Mouse (Mus musculus): ENCODE measurements around the gene Yars.
A peak's percentile ranks its signal among the peaks of the same experiment; 100 is the strongest.

The Yars gene

DNA sequence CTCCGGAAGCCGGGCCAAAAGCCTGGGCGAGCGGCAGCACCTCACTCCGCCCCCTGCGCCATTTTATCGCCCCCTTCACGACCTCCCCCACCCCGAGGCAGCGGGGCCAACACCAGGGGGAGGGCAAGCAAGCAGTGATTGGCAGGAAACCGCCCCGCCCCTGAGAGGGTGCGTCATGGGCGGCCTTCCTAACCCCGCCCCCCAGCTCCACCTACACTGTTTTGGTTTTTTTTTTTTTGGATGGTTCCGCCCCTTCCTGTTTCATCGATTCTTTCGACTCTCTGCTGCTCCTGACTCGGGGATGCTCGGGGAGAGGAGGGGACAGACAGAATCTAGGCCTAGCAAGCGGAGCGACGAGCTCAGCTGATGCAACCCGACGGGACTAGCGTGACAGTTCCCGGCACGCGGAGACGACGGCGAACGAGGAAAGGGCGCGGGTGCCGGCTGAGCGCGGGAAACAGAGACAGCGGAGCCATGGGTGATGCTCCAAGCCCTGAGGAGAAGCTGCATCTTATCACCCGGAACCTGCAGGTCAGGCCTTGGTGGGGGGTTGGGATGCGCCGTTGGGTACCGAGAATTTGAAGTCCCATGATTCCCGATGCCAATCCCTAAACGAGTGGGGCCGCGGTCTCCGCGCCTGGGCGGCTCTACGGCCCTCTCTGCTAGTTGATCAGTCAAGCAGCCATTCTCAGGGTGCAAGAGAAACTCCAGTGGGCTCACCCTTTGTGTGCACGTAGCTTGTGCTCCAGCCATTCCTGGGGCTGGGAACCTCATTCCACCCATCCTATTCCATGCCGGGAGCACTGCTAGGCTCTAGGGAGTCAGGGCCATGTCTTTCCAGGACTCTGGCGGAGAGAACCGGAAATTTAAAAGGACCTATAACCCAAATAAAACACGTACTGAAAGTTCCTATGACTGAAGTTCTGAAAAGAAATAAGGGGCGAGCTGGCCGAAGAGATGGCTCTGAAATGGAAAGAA is at the start of gene Yars, which contains the start of gene S100pbp:
Gene Yars, plus strand, starts transcription at position 219 of the 978 bp plus-strand sequence.
Gene S100pbp, minus strand, starts transcription at position 186 of the 978 bp plus-strand sequence.
- DNase-seq: peak; percentile 98

DNA sequence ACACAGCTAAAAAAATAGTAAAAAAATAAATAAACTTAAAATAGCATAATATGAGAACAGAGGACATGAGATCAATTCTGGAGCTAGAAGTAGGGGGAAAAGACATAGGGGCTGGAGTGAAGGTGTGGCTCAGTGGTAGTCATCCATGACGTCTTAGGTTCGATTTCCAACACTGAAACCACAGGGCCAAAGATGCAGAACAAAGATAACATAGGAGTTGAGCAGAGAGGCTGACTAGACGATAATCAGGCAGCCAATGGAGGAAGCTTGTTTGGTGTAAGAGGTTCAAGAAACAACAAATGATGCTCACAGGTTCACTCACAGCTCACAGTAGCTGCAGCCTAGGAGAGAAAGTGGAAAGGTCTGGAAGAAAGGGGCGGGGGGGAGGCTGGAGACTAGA is 48.8 kb upstream of the Yars start:
- DNase-seq: no peak

- DNase-seq: no peak
Measured at GRCm38 (mm10) chr4:129141560-129142438, 47.8 kb upstream of the Yars start.

DNA sequence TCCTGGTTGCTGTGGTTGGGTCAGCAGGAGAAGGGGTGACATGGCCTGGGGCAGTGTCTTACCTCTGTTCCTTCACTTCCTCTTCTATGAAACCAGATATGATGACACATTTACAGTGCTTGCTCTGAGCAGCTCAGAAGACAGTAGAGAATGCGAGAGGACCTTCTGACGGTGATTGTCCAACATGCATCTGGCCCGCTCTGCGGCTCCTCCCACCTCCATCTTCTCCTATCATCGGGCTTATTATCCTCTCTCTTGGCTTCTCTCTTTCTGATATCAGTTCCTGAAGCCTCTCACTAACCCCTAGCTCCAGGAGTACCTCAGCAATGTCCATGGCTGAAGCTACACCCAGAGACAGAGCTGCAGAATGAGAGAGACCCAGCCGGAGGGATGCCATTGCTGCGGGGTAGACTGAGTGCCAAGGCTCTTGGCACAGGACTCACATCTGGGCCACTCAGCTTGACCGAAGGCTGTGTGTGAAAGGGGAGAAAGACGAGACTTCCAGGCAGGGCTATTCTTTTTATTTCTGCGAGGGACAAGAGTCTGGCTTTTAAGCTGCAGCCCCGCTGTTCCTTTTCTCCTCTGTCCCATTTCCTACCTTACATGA is 47.0 kb upstream of the Yars start:
- DNase-seq: no peak

GRCm38 (mm10) chr4:129143509-129143908 is 46.1 kb upstream of the Yars start:
- DNase-seq: no peak

GRCm38 (mm10) chr4:129144401-129145367 is 44.9 kb upstream of the Yars start:
- peak; percentile 88 for DNase-seq

DNA sequence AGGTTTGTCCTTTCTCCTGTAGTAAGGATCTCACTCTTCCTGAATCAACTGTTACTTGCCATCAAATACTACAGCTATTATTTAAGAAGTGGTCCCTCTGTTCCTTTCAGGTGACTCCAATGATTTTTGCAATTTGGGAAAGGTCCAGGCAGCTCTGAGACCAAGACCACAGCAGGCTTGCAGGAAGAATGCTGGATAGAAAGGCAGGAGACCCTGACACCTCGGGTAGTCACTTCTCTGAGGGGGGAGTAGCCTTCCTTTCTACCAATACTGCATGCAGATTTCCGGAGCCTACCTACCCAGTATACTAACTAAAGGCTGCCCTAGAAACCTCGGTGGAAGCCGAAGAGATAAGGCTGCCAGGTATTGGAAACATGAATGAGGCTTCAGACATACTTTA is 44.1 kb upstream of the Yars start:
- no peak for DNase-seq

GRCm38 (mm10) chr4:129145943-129146342 is 43.6 kb upstream of the Yars start:
- no peak for DNase-seq

DNA sequence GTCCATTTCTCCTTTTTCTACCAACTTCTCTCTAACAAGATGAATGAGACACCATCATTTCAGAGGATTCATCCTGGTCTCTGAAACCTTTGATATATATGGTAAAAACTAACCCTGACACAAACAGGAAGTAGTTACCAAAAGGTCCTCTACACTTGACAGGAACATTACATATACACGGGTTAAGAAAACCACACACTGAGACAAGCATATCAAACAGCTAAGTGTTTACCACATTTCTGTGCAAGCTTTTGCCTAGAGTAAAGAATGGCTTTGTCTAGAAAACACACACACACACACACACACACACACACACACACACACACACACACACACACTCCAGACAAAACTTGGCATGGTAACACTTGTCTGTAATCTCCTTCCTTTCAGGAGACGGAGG is 43.2 kb upstream of the Yars start:
- DNase-seq: no peak

DNA sequence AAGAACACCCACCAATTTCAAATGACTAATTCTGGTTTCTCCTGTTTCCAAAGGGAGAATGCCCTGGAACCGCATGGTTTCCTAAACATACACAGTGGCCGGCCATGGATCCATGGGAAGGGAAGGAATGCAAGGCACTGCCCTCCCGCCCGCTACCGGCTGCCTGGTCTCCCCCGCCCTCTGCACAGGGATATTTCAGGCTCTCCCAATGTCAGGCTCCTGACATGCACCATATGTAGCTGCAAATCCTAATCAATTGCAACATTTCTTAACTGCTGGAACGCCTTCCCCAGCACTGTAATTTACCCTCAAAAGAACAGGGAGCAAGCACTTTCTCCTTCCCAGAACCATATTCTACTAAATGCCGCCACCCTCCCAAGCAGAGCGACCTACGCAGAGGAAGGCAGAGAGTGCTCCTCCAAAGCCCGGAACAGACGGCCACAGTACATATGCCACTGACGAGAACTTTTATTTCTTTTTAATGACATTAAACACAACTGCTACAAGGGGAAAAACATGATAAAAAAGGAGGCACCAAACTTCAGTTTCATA is 41.9 kb upstream of the Yars start:
- DNase-seq: peak; percentile 67

DNA sequence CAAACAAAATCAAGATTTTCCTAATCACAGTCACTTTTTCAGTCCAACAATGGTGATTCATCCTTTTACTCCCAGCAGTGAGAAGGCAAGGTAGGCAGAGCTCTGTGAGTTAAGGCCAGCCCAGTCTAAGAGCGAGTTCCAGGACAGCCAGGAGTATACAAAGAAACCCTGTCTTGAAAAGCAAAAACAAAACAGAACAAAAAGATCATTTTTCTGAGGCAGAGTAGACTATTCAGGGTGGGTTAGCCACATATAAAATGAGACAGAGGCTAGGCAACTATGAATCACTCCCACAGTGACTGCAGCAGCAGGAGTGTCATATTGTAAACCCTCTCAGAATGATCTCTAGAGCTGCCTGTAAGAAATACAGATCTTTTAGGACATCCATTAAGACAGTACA is 40.2 kb upstream of the Yars start:
- no peak for DNase-seq

- DNase-seq: no peak
Measured at GRCm38 (mm10) chr4:129151276-129151811, 38.2 kb upstream of the Yars start.

GRCm38 (mm10) chr4:129157541-129157940 is 32.0 kb upstream of the Yars start:
- no peak for DNase-seq

- DNase-seq: no peak
Measured at GRCm38 (mm10) chr4:129158549-129158948, 31.0 kb upstream of the Yars start.

DNA sequence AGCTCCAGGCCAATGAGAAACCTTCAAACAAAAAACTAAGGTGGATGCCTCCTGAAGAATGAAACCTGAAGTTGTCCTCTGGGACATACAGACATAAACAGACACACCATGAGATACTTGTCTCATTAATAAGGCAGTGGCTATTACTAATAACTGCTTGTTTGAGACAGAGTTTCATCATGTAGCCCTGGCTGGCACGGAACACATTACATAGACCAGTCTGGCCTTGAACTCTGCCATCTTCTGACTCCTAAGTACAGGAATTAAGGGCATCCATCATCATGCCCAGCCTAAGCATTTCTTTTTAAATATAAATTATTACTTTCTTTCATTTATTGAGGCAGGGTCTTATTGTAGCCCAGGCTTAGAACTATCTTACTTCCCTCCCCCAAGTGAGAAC is 28.5 kb upstream of the Yars start:
- no peak for DNase-seq

GRCm38 (mm10) chr4:129161581-129162255 is 27.8 kb upstream of the Yars start:
- DNase-seq: no peak

DNA sequence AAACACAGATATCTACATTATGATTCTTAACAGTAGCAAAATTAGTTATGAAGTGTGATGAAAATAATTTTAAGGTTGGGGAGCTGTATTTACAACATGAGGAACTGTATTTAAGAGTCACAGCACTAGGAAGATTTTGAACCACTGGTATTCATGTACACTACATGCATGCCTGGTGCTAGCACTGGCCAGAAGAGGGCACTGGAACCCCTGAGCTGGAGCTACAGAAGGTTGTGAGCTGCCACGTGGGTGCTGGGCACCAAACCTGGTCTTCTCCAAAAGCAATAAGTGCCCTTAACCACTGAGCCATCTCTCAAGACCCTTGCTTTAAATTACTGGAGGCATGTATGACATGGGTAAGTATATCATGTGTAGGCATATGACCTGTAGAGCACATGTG is 17.0 kb upstream of the Yars start:
- no peak for DNase-seq

GRCm38 (mm10) chr4:129179560-129179959 is 10.0 kb upstream of the Yars start:
- no peak for DNase-seq

- DNase-seq: no peak
Measured at GRCm38 (mm10) chr4:129188041-129188659, 1.4 kb upstream of the Yars start.

Data from layer of hippocampus, adult 9-11 months (tissue).